Mouse (Mus musculus): ENCODE measurements around the gene Mrps10. TPM values are rescaled to one million over a fixed set of nuclear protein-coding genes. Genes with fewer than 3 reads are reported as not detected.
A peak's percentile ranks its signal among the peaks of the same experiment; 100 is the strongest.
"Not testable (repeated sequence)": the region's sequence is repeated elsewhere in the genome, so short reads cannot be mapped to it uniquely, and the experiment has no call there.

Mrps10 gene
- total and polyA plus RNA-seq, 2 experiments from 2014 or later: 42.4 to 75.0 TPM

GRCm38 (mm10) chr17:47399091-47399490, 30.4 kb downstream of the Mrps10 start:
- H3K9ac ChIP-seq: no peak overlapping the region
- WGBS: 87% methylated on average over 8 of the region's 8 CpGs
- no peaks in the 10 kb centered on the region for H3K4me1 ChIP-seq (ENCODE audit: insufficient read depth)
- H3K4me2 ChIP-seq (ENCODE audit: low read depth): no peak overlapping the region
- no peaks in the 10 kb centered on the region; the same call in 1 of the 2 replicates for H3K27me3 ChIP-seq (ENCODE audit: insufficient read depth, low read length)
- TF ChIP-seq CTCF (IDR thresholded peaks at IDR 0.05; ENCODE audit: low read depth): no peak
- H3K36me3 ChIP-seq (ENCODE audit: insufficient read depth): no peaks in the 10 kb centered on the region
- H3K9me3 ChIP-seq (ENCODE audit: low read length): no peaks in the 10 kb centered on the region
- no peak for ATAC-seq
- no peak overlapping the region for H3K4me3 ChIP-seq (ENCODE audit: low read depth, low read length)
- no peak overlapping the region for H3K27ac ChIP-seq (ENCODE audit: low read depth, low read length)
- no peak for DNase-seq

GRCm38 (mm10) chr17:47400451-47400850, 31.8 kb downstream of the Mrps10 start, which contains the start of gene Guca1a:
Gene Guca1a (minus strand): TSS chr17:47400584.
- Histone ChIP-seq H3K27me3 (ENCODE audit: insufficient read depth, low read length) (no peaks in the 10 kb centered on the region), H3K9ac (no peak within 1 kb of the TSS), H3K9me3 (ENCODE audit: low read length) (no peaks in the 10 kb centered on the region), H3K4me3 (ENCODE audit: low read depth, low read length) (no peak within 1 kb of the TSS), H3K36me3 (ENCODE audit: insufficient read depth) (no peaks in the 10 kb centered on the region), H3K4me1 (ENCODE audit: insufficient read depth) (no peaks in the 10 kb centered on the region), H3K4me2 (ENCODE audit: low read depth) (no peak within 1 kb of the TSS), H3K27ac (ENCODE audit: low read depth, low read length) (no peak within 1 kb of the TSS)
- no peak for TF ChIP-seq CTCF (IDR thresholded peaks at IDR 0.05; ENCODE audit: low read depth)
- DNase-seq: no peak
- WGBS: 12% methylated on average over 10 of the region's 10 CpGs
- ATAC-seq: no peak

- Histone ChIP-seq H3K9ac (no peak overlapping the region), H3K36me3 (ENCODE audit: insufficient read depth) (no peaks in the 10 kb centered on the region), H3K4me1 (ENCODE audit: insufficient read depth) (no peaks in the 10 kb centered on the region), H3K4me3 (ENCODE audit: low read depth, low read length) (no peak overlapping the region), H3K9me3 (ENCODE audit: low read length) (no peaks in the 10 kb centered on the region), H3K27me3 (ENCODE audit: insufficient read depth, low read length) (peaks cover 18% of the 10 kb centered on the region), H3K27ac (ENCODE audit: low read depth, low read length) (no peak overlapping the region), H3K4me2 (ENCODE audit: low read depth) (no peak overlapping the region)
- DNase-seq (no peak), ATAC-seq (no peak)
- 64% methylated on average over 10 of the region's 10 CpGs for WGBS
- no peak for TF ChIP-seq CTCF (IDR thresholded peaks at IDR 0.05; ENCODE audit: low read depth)
These were observed 39.2 kb downstream of the Mrps10 start for GRCm38 (mm10) chr17:47407717-47408557.

GRCm38 (mm10) chr17:47408558-47408898, 39.8 kb downstream of the Mrps10 start:
- H3K9ac ChIP-seq: no peak overlapping the region
- H3K36me3 ChIP-seq (ENCODE audit: insufficient read depth): no peaks in the 10 kb centered on the region
- H3K4me1 ChIP-seq (ENCODE audit: insufficient read depth): no peaks in the 10 kb centered on the region
- 20% methylated on average over 8 of the region's 8 CpGs for WGBS
- peaks cover 18% of the 10 kb centered on the region for H3K27me3 ChIP-seq (ENCODE audit: insufficient read depth, low read length)
- H3K27ac ChIP-seq (ENCODE audit: low read depth, low read length): no peak overlapping the region
- no peak overlapping the region for H3K4me2 ChIP-seq (ENCODE audit: low read depth)
- ATAC-seq (no peak), DNase-seq (peak; percentile 55)
- TF ChIP-seq CTCF (IDR thresholded peaks at IDR 0.05; ENCODE audit: low read depth): peak; percentile 71
- H3K9me3 ChIP-seq (ENCODE audit: low read length): no peaks in the 10 kb centered on the region
- no peak overlapping the region for H3K4me3 ChIP-seq (ENCODE audit: low read depth, low read length)

GRCm38 (mm10) chr17:47409897-47410861, 41.5 kb downstream of the Mrps10 start:
- Histone ChIP-seq H3K9ac (peak overlapping the region; percentile 33), H3K4me3 (ENCODE audit: low read depth, low read length) (peak overlapping the region; percentile 36), H3K27me3 (ENCODE audit: insufficient read depth, low read length) (peaks cover 18% of the 10 kb centered on the region), H3K4me2 (ENCODE audit: low read depth) (peak overlapping the region; percentile 60)
- H3K27ac ChIP-seq (ENCODE audit: low read depth, low read length); H3K4me1 ChIP-seq (ENCODE audit: insufficient read depth); H3K9me3 ChIP-seq (ENCODE audit: low read length); H3K36me3 ChIP-seq (ENCODE audit: insufficient read depth): not testable (repeated sequence)
- 2% methylated on average over 72 of the region's 74 CpGs for WGBS
- ATAC-seq: peak; percentile 71
- peak; percentile 34 for DNase-seq

- Histone ChIP-seq H3K27me3 (ENCODE audit: insufficient read depth, low read length) (no peaks in the 10 kb centered on the region), H3K4me3 (ENCODE audit: low read depth, low read length) (no peak overlapping the region), H3K27ac (ENCODE audit: low read depth, low read length) (no peak overlapping the region), H3K9me3 (ENCODE audit: low read length) (no peaks in the 10 kb centered on the region), H3K9ac (no peak overlapping the region), H3K36me3 (ENCODE audit: insufficient read depth) (no peaks in the 10 kb centered on the region), H3K4me1 (ENCODE audit: insufficient read depth) (no peaks in the 10 kb centered on the region), H3K4me2 (ENCODE audit: low read depth) (no peak overlapping the region)
- ATAC-seq (no peak), DNase-seq (no peak)
- TF ChIP-seq CTCF (IDR thresholded peaks at IDR 0.05; ENCODE audit: low read depth): no peak
- WGBS: 79% methylated on average over 2 of the region's 2 CpGs
These were observed 51.5 kb downstream of the Mrps10 start for GRCm38 (mm10) chr17:47420195-47420594.

- H3K9ac ChIP-seq: no peak overlapping the region
- no peak for TF ChIP-seq CTCF (IDR thresholded peaks at IDR 0.05; ENCODE audit: low read depth)
- H3K4me2 ChIP-seq (ENCODE audit: low read depth): no peak overlapping the region
- no peak overlapping the region for H3K4me3 ChIP-seq (ENCODE audit: low read depth, low read length)
- H3K27me3 ChIP-seq (ENCODE audit: insufficient read depth, low read length): no peaks in the 10 kb centered on the region
- no peak overlapping the region for H3K27ac ChIP-seq (ENCODE audit: low read depth, low read length)
- 89% methylated on average over 3 of the region's 3 CpGs for WGBS
- no peaks in the 10 kb centered on the region for H3K9me3 ChIP-seq (ENCODE audit: low read length)
- DNase-seq: no peak
- ATAC-seq: no peak
- H3K36me3 ChIP-seq (ENCODE audit: insufficient read depth): no peaks in the 10 kb centered on the region
- H3K4me1 ChIP-seq (ENCODE audit: insufficient read depth): no peaks in the 10 kb centered on the region
These were observed 52.9 kb downstream of the Mrps10 start for GRCm38 (mm10) chr17:47421566-47421965.

GRCm38 (mm10) chr17:47422616-47423015, 53.9 kb downstream of the Mrps10 start:
- not testable (repeated sequence) for H3K27ac ChIP-seq (ENCODE audit: low read depth, low read length); DNase-seq; ATAC-seq; H3K4me1 ChIP-seq (ENCODE audit: insufficient read depth); H3K4me2 ChIP-seq (ENCODE audit: low read depth); H3K36me3 ChIP-seq (ENCODE audit: insufficient read depth); H3K9ac ChIP-seq; H3K27me3 ChIP-seq (ENCODE audit: insufficient read depth, low read length); H3K4me3 ChIP-seq (ENCODE audit: low read depth, low read length); H3K9me3 ChIP-seq (ENCODE audit: low read length)
- 93% methylated on average over 1 of the region's 1 CpGs for WGBS
